Mouse (Mus musculus) liver, embryonic 14.5 days (tissue): ENCODE data around the gene Efr3b. TPM values are rescaled to one million over a fixed set of nuclear protein-coding genes. Genes with fewer than 3 reads are reported as not detected.

Experiments used
- ATAC-seq: fragments of 200-750 bp; cut with Nextera tagmentation; 2 replicates; pipeline ENCODE4 v1.8.0; 2017; ENCODE audit warnings: moderate number of reproducible peaks, mild to moderate bottlenecking, moderate library complexity; ENCODE audit not compliant: insufficient read depth
- DNase-seq, 3 experiments: peaks; one replicate each; pipeline ENCODE4 v3.0.0-alpha.2; 2012 to 2013; ENCODE audit warnings: low read depth in 3 of 3, low spot score in 3 of 3
- H3K27ac ChIP-seq: fragments of 300-500 bp; sonication (generic); 2 replicates; pipeline ENCODE4 v1.5.1; 2014; ENCODE audit warnings: moderate library complexity, mild to moderate bottlenecking, control low read depth, inconsistent platforms
- H3K27me3 ChIP-seq: fragments of 300-500 bp; sonication (generic); 2 replicates; pipeline ENCODE4 v1.6.1; 2014; ENCODE audit warnings: mild to moderate bottlenecking, low read length, moderate library complexity; ENCODE audit not compliant: control insufficient read depth, insufficient read depth
- H3K36me3 ChIP-seq: fragments of 300-500 bp; sonication (generic); replicated peaks from 2 replicates; pipeline ENCODE4 v1.6.1; 2014; ENCODE audit warnings: low read depth; ENCODE audit not compliant: control insufficient read depth, insufficient read depth
- H3K4me1 ChIP-seq, 2 experiments: fragments of 200-500 bp in 1 of 2; fragments of 300-500 bp in 1 of 2; sonication (generic) in 1 of 2; replicated peaks; 2 replicates each; pipeline ENCODE4 v1.6.1; 2012 to 2014; ENCODE audit warnings: antibody characterized with exemption in 1 of 2, inconsistent platforms in 1 of 2, low read length in 1 of 2; ENCODE audit not compliant: control insufficient read depth in 2 of 2, insufficient read depth in 2 of 2
- H3K4me2 ChIP-seq: fragments of 300-500 bp; sonication (generic); 2 replicates; pipeline ENCODE4 v1.6.1; 2014; ENCODE audit warnings: low read depth, mild to moderate bottlenecking, control low read depth, moderate library complexity
- H3K4me3 ChIP-seq, 2 experiments: fragments of 200-500 bp in 1 of 2; fragments of 300-500 bp in 1 of 2; sonication (generic) in 1 of 2; 2 replicates each; pipeline ENCODE4 v1.5.1; 2012 to 2014; ENCODE audit warnings: low read depth in 2 of 2, low read length in 2 of 2, mild to moderate bottlenecking in 2 of 2, control low read depth in 1 of 2, inconsistent platforms in 1 of 2, moderate library complexity in 1 of 2; ENCODE audit not compliant: insufficient read depth in 1 of 2
- H3K9ac ChIP-seq: fragments of 300-500 bp; sonication (generic); replicated peaks from 2 replicates; pipeline ENCODE4 v1.6.1; 2014; ENCODE audit warnings: mild to moderate bottlenecking, control low read depth, moderate library complexity
- H3K9me3 ChIP-seq: fragments of 300-500 bp; sonication (generic); 2 replicates; pipeline ENCODE4 v1.6.1; 2016; ENCODE audit warnings: low read length, mixed read lengths; ENCODE audit not compliant: control insufficient read depth
- CTCF ChIP-seq: IDR thresholded peaks from 2 replicates; pipeline ENCODE4 v1.5.1; 2016; ENCODE audit warnings: antibody characterized with exemption, low read depth, control low read depth
- EP300 ChIP-seq: IDR thresholded peaks from 2 replicates; pipeline ENCODE4 v1.6.1; 2016; ENCODE audit warnings: antibody characterized with exemption, low read depth
- WGBS: fragments of 180-500 bp; shearing (Covaris S2); extraction: QIAGEN DNeasy Blood & Tissue Kit; methylation state at CpG from one replicate; pipeline ENCODE4 v1.1.7; 2014; ENCODE audit not compliant: insufficient replicate concordance; 5-methylcytosine and 5-hydroxymethylcytosine counted together
- polyA plus RNA-seq, 2 experiments: library from polyadenylated mRNA; depleted of rRNA in 1 of 2; stranded (reverse) in 1 of 2; unstranded in 1 of 2; fragments of >200 nt; fragmentation: Nextera tagmentation in 1 of 2; extraction: Ambion mirVana in 1 of 2; gene quantifications; 2 replicates each; pipeline versions ENCODE4 v1.2.1 to v1.2.3; 2012 to 2014

The Efr3b gene
- polyA plus RNA-seq, 2 experiments: 0.05 to 0.10 TPM

DNA sequence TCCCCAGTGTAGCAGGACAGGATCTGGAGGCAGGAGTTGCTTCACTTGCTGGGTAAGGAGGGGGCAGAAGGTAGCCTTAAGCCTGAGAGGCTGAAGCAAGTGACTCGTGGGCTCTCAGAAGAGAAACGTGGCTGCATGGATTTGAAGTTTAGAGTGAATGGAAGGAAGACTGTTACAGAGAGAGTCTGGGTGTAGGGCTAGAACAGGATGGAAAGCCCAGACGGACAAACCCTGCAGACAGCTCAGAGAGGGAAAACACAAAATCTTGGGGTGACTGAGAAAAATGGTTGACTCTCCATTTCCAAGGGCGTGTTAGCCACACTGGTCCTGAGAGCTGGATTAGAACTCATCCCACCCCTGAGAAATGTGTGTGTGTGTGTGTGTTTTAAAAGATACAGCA is 23.0 kb downstream of the Efr3b start:
- TF ChIP-seq CTCF (no peak), EP300 (no peak)
- Histone ChIP-seq H3K4me3 (no peak overlapping the region), H3K4me2 (no peak overlapping the region), H3K9me3 (no peaks in the 10 kb centered on the region), H3K4me1 (no peaks in the 10 kb centered on the region), H3K9ac (no peak overlapping the region), H3K36me3 (no peaks in the 10 kb centered on the region), H3K27me3 (no peaks in the 10 kb centered on the region), H3K27ac (no peak overlapping the region)
- no peak for ATAC-seq
- DNase-seq: no peak
- WGBS: 51% methylated on average over 4 of the region's 4 CpGs

DNA sequence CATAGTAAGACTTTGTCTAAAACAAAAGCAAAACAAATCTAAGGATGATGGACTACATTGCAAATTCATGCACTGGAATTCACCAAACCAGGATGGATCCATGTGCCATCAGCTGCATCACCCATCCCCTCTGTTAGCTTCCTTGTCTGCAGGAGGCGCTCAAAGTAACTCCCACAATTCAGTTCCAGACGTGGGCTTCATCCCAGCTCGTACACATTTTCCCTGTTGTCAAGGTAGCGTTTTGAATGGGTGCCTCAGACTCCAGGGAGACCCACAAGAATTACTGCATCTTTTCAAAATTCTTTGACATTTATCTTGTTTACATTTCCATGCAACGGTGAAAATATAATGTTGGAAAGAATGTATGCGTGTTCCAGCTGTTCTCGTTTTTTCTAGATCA is 23.5 kb downstream of the Efr3b start:
- Histone ChIP-seq H3K36me3 (no peaks in the 10 kb centered on the region), H3K9me3 (no peaks in the 10 kb centered on the region), H3K9ac (no peak overlapping the region), H3K4me3 (no peak overlapping the region), H3K4me2 (no peak overlapping the region), H3K4me1 (no peaks in the 10 kb centered on the region), H3K27me3 (no peaks in the 10 kb centered on the region), H3K27ac (no peak overlapping the region)
- DNase-seq (no peak), ATAC-seq (no peak)
- TF ChIP-seq CTCF (no peak), EP300 (no peak)
- 60% methylated on average over 7 of the region's 7 CpGs for WGBS

DNA sequence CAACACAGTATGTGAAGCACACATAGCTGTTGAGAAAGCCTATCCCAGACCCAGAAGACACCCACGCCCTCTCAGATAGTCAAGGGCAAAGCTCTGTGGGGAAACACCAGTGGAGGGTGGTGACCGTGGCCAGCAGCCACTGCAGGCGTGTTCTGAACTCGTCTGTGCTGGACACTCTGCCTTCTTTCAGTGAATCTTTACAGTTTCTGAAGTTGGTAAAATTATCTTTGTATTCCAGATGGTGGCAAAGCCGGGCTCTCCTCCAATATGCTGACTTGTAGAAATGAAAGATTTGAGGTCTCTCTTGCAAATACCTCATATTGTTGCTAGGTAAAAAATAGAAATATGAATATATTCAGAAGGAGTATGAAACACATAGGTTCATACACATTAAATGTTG is 27.0 kb downstream of the Efr3b start:
- WGBS: 52% methylated on average over 5 of the region's 5 CpGs
- no peak overlapping the region for H3K4me2 ChIP-seq
- H3K9ac ChIP-seq: no peak overlapping the region
- TF ChIP-seq EP300: no peak
- no peak for TF ChIP-seq CTCF
- H3K27me3 ChIP-seq: no peaks in the 10 kb centered on the region
- H3K36me3 ChIP-seq: no peaks in the 10 kb centered on the region
- no peak overlapping the region for H3K27ac ChIP-seq
- no peaks in the 10 kb centered on the region for H3K9me3 ChIP-seq
- H3K4me3 ChIP-seq: no peak overlapping the region
- no peaks in the 10 kb centered on the region for H3K4me1 ChIP-seq
- ATAC-seq (no peak), DNase-seq (no peak)

- ATAC-seq (no peak), DNase-seq (no peak)
- H3K4me3 ChIP-seq: no peak overlapping the region
- H3K4me1 ChIP-seq: no peaks in the 10 kb centered on the region
- H3K4me2 ChIP-seq: no peak overlapping the region
- TF ChIP-seq CTCF: no peak
- no peaks in the 10 kb centered on the region for H3K36me3 ChIP-seq
- 65% methylated on average over 4 of the region's 4 CpGs for WGBS
- no peak overlapping the region for H3K9ac ChIP-seq
- no peaks in the 10 kb centered on the region for H3K9me3 ChIP-seq
- H3K27me3 ChIP-seq: no peaks in the 10 kb centered on the region
- no peak overlapping the region for H3K27ac ChIP-seq
Measured at GRCm38 (mm10) chr12:4011301-4011700, 27.4 kb downstream of the Efr3b start.

GRCm38 (mm10) chr12:4008731-4009130 is 30.0 kb downstream of the Efr3b start:
- DNase-seq (no peak), ATAC-seq (no peak)
- Histone ChIP-seq H3K27ac (no peak overlapping the region), H3K4me3 (no peak overlapping the region), H3K36me3 (no peaks in the 10 kb centered on the region), H3K27me3 (no peaks in the 10 kb centered on the region), H3K4me2 (no peak overlapping the region), H3K9ac (no peak overlapping the region), H3K9me3 (no peaks in the 10 kb centered on the region), H3K4me1 (no peaks in the 10 kb centered on the region)
- WGBS: 71% methylated on average over 12 of the region's 12 CpGs
- TF ChIP-seq EP300: no peak
- no peak for TF ChIP-seq CTCF
